Mouse (Mus musculus) midbrain, embryonic 13.5 days (tissue): Measurements from ENCODE around the gene Olfr1175-ps. TPM values are rescaled to one million over a fixed set of nuclear protein-coding genes. Genes with fewer than 3 reads are reported as not detected.

Experiments
- ATAC-seq: fragments of 200-750 bp; cut with Nextera tagmentation; 2 replicates; pipeline ENCODE4 v1.8.0; 2017; ENCODE audit warnings: mild to moderate bottlenecking, moderate TSS enrichment, moderate library complexity
- H3K27ac ChIP-seq: fragments of 300-500 bp; sonication (generic); 2 replicates; pipeline ENCODE4 v1.5.1; 2015; ENCODE audit warnings: inconsistent platforms, mild to moderate bottlenecking, moderate library complexity
- H3K27me3 ChIP-seq: fragments of 300-500 bp; sonication (generic); 2 replicates; pipeline ENCODE4 v1.6.1; 2015; ENCODE audit warnings: mild to moderate bottlenecking, inconsistent platforms
- H3K36me3 ChIP-seq: fragments of 300-500 bp; sonication (generic); 2 replicates; pipeline ENCODE4 v1.6.1; 2015; ENCODE audit warnings: mild to moderate bottlenecking, inconsistent platforms
- H3K4me1 ChIP-seq: fragments of 300-500 bp; sonication (generic); replicated peaks from 2 replicates; pipeline ENCODE4 v1.6.1; 2015; ENCODE audit warnings: inconsistent platforms
- H3K4me2 ChIP-seq: fragments of 300-500 bp; sonication (generic); replicated peaks from 2 replicates; pipeline ENCODE4 v1.6.1; 2015; ENCODE audit warnings: moderate library complexity, mild to moderate bottlenecking, inconsistent platforms
- H3K4me3 ChIP-seq: fragments of 300-500 bp; sonication (generic); replicated peaks from 2 replicates; pipeline ENCODE4 v1.5.1; 2015; ENCODE audit warnings: mild to moderate bottlenecking, inconsistent platforms
- H3K9ac ChIP-seq: fragments of 300-500 bp; sonication (generic); replicated peaks from 2 replicates; pipeline ENCODE4 v1.6.1; 2015; ENCODE audit warnings: mild to moderate bottlenecking, inconsistent platforms
- H3K9me3 ChIP-seq: fragments of 300-500 bp; sonication (generic); 2 replicates; pipeline ENCODE4 v1.6.1; 2016; ENCODE audit warnings: mild to moderate bottlenecking, inconsistent platforms
- WGBS: fragments of 180-500 bp; shearing (Covaris S2); methylation state at CpG from one replicate; pipeline ENCODE4 v1.1.7; 2015; 5-methylcytosine and 5-hydroxymethylcytosine counted together
- polyA plus RNA-seq: library from polyadenylated mRNA; unstranded; fragments of >200 nt; fragmentation: Nextera tagmentation; extraction: Ambion mirVana; gene quantifications from 2 replicates; pipeline ENCODE4 v1.2.1, GENCODE M21; 2015

Olfr1175-ps gene
- polyA plus RNA-seq, result not detected in 2 replicates

DNA sequence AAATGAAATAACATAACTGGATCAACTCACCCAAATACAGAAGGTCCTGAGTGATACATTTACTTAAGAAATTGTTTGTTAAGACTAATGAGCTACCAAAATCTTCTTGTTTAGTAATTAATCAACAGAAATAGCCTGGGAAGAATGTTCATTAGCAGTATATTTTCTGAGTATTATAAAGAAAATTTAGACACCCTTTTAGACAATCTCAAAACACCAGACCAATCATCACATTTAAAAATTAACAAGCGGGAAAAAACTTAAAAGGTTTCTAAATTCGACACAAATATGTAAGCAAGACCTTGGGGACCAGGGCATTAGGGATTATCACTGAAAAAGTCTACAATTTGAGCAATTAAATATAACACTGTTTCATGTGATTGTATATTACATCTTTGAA lies at the start of gene Olfr1175-ps:
TSS of gene Olfr1175-ps (minus strand) at position 101 of the 400 bp plus-strand sequence.
- H3K27me3 ChIP-seq, result no peaks in the 10 kb centered on the region
- H3K9ac ChIP-seq, result no peak within 1 kb of the TSS
- no peaks in the 10 kb centered on the region for H3K4me1 ChIP-seq
- no peaks in the 10 kb centered on the region for H3K9me3 ChIP-seq
- no peak within 1 kb of the TSS for H3K27ac ChIP-seq
- H3K36me3 ChIP-seq, result no peaks in the 10 kb centered on the region
- no peak within 1 kb of the TSS for H3K4me3 ChIP-seq
- H3K4me2 ChIP-seq, result no peak within 1 kb of the TSS
- WGBS, result 87% methylated on average over 2 of the region's 2 CpGs
- no peak for ATAC-seq

DNA sequence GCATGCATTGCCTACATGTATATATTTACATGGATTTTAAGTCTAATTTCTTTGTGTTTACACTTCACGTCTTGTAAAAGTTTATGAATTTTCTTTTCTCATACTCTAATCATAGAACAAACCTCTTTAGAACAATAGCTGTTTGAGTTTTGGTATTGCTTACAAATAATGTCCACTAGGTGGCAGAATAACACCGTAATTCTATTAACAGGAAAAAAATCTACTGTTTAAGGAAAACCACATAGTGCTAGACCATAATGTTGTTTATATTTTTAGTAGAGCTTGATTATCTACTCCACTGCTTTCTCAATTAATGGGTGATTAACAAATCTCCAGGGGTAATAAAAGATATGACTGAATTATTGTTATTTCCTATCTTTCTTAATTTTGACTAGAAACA lies 29.3 kb upstream of the Olfr1175-ps start:
- Histone ChIP-seq H3K36me3 (no peaks in the 10 kb centered on the region), H3K9me3 (no peaks in the 10 kb centered on the region), H3K4me2 (no peak overlapping the region), H3K27ac (no peak overlapping the region), H3K27me3 (no peaks in the 10 kb centered on the region), H3K4me1 (no peaks in the 10 kb centered on the region), H3K4me3 (no peak overlapping the region), H3K9ac (no peak overlapping the region)
- WGBS, result 3% methylated on average over 2 of the region's 2 CpGs
- ATAC-seq, result peak; percentile 60

DNA sequence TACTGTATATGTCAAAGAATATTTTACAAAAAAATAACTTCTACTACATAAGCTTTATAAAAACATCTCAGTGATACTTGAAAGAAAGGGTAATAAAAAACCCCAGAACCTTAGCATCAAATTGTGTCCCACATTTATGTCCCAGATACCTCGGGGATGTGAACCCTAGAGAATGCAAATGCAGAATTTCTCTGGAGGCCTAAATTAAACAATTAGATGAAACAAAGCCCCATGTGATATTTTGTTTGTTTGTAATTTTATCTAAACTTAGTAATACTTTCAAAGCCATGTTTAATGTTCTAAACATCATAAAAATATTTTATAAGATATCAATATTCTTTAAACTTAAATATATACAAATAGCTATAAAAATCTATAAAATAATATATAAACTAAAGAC lies 19.4 kb upstream of the Olfr1175-ps start, which contains the start of gene Olfr1177-ps:
TSS of gene Olfr1177-ps (minus strand) at position 101 of the 400 bp plus-strand sequence.
- Histone ChIP-seq H3K9me3 (no peaks in the 10 kb centered on the region), H3K4me1 (no peaks in the 10 kb centered on the region), H3K4me3 (no peak within 1 kb of the TSS), H3K27me3 (no peaks in the 10 kb centered on the region), H3K27ac (no peak within 1 kb of the TSS), H3K4me2 (no peak within 1 kb of the TSS), H3K36me3 (no peaks in the 10 kb centered on the region), H3K9ac (no peak within 1 kb of the TSS)
- WGBS, result 88% methylated on average over 1 of the region's 1 CpGs
- no peak for ATAC-seq

DNA sequence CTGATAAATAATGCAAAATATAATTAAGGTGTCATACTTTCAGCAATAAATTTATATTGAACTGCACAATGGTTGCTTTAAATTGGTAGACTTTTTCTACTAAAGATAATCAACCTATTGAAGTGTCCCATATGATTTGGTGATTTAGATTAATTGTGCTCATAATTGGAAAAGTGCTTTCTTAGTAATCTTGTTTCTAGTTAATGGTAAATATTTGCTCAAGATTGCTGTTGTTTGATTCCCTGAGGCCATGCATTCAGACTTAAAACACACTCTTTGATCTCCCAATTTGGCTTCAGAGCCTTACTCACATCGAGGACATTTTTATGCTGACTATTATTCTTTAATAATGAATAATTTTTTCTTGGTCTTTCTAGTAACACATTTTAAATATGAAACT lies 9.4 kb upstream of the Olfr1175-ps start, which contains the start of gene Olfr1176:
TSS of gene Olfr1176 (plus strand) at position 301 of the 400 bp plus-strand sequence.
- H3K4me2 ChIP-seq, result no peak within 1 kb of the TSS
- H3K9me3 ChIP-seq, result no peaks in the 10 kb centered on the region
- ATAC-seq, result no peak
- H3K27me3 ChIP-seq, result no peaks in the 10 kb centered on the region
- no peaks in the 10 kb centered on the region for H3K36me3 ChIP-seq
- H3K4me3 ChIP-seq, result no peak within 1 kb of the TSS
- no peak within 1 kb of the TSS for H3K27ac ChIP-seq
- WGBS, result 72% methylated on average over 1 of the region's 1 CpGs
- H3K9ac ChIP-seq, result no peak within 1 kb of the TSS
- H3K4me1 ChIP-seq, result no peaks in the 10 kb centered on the region

DNA sequence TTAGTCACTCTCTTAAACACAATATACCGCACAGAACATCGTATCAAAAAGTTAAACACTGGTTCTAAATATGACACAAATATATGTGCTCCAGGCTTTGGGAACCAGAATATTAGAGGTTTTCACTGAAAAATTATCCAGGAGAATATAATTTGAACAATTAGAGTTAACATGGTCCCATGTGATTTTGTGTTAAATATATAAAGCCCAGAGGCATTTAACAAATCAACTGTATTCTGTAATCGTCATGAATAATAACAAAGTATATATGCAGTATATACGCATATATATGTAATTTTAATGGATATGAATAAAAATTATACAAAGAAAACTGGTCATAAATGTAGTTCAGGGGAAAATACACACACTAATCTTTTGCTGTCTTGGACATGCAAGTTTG lies 12.0 kb downstream of the Olfr1175-ps start, which contains the start of gene Olfr1174-ps:
TSS of gene Olfr1174-ps (minus strand) at position 101 of the 400 bp plus-strand sequence.
- WGBS, result 91% methylated on average over 4 of the region's 4 CpGs
- Histone ChIP-seq H3K4me3 (no peak within 1 kb of the TSS), H3K9ac (no peak within 1 kb of the TSS), H3K9me3 (no peaks in the 10 kb centered on the region), H3K36me3 (no peaks in the 10 kb centered on the region), H3K4me1 (no peaks in the 10 kb centered on the region), H3K27me3 (no peaks in the 10 kb centered on the region), H3K4me2 (no peak within 1 kb of the TSS), H3K27ac (no peak within 1 kb of the TSS)
- no peak for ATAC-seq

DNA sequence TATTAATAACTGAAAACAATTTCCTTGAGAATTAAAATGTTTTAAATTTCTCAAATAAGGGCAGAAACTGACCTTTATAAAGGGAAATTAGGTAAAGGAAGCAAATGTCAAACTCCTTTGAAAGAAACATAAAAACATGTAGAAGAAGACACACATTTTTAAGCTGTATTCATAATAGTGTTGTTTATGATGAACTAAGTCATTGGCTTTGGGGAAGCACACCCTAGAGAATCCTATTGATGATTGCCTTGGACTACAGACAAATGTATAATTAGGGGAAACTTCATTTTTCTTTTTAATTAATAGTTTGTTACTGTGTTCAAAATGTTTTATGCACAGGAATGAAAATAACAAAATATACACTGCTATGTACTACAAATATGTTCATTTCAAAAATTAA lies 47.2 kb downstream of the Olfr1175-ps start, which contains the start of gene Olfr1173:
TSS of gene Olfr1173 (minus strand) at position 101 of the 400 bp plus-strand sequence.
- H3K27me3 ChIP-seq, result no peaks in the 10 kb centered on the region
- no peak within 1 kb of the TSS for H3K4me2 ChIP-seq
- H3K4me3 ChIP-seq, result no peak within 1 kb of the TSS
- H3K9ac ChIP-seq, result no peak within 1 kb of the TSS
- H3K36me3 ChIP-seq, result no peaks in the 10 kb centered on the region
- no peak within 1 kb of the TSS for H3K27ac ChIP-seq
- H3K9me3 ChIP-seq, result no peaks in the 10 kb centered on the region
- no peak for ATAC-seq
- H3K4me1 ChIP-seq, result no peaks in the 10 kb centered on the region

Other genes with a start within 250 kb of the Olfr1175-ps start
- gene Olfr1164, start 233.2 kb downstream of the Olfr1175-ps start, polyA plus RNA-seq, result not detected in 2 replicates
- not detected in 2 replicates for gene Olfr1166, start 198.9 kb downstream of the Olfr1175-ps start, polyA plus RNA-seq
- not detected in 2 replicates for gene Olfr1167, start 172.0 kb downstream of the Olfr1175-ps start, polyA plus RNA-seq
- gene Olfr1168, start 145.3 kb downstream of the Olfr1175-ps start, polyA plus RNA-seq, result not detected in 2 replicates
- gene Olfr1170, start 98.9 kb downstream of the Olfr1175-ps start, polyA plus RNA-seq, result not detected in 2 replicates
- not detected in 2 replicates for gene Olfr1173, start 47.3 kb downstream of the Olfr1175-ps start, polyA plus RNA-seq
- not detected in 2 replicates for gene Olfr1174-ps, start 12.1 kb downstream of the Olfr1175-ps start, polyA plus RNA-seq
- gene Olfr1176, start 9.5 kb upstream of the Olfr1175-ps start, polyA plus RNA-seq, result not detected in 2 replicates
- gene Olfr1177-ps, start 19.3 kb upstream of the Olfr1175-ps start, polyA plus RNA-seq, result not detected in 2 replicates
- not detected in 2 replicates for gene Olfr1178, start 59.8 kb upstream of the Olfr1175-ps start, polyA plus RNA-seq
- not detected in 2 replicates for gene Olfr1179, start 79.2 kb upstream of the Olfr1175-ps start, polyA plus RNA-seq
- gene Olfr1180, start 91.9 kb upstream of the Olfr1175-ps start, polyA plus RNA-seq, result not detected in 2 replicates
- not detected in 2 replicates for gene Olfr1181, start 99.0 kb upstream of the Olfr1175-ps start, polyA plus RNA-seq
- not detected in 2 replicates for gene Gm13757, start 121.9 kb upstream of the Olfr1175-ps start, polyA plus RNA-seq
- not detected in 2 replicates for gene Olfr1183, start 127.7 kb upstream of the Olfr1175-ps start, polyA plus RNA-seq
- not detected in 2 replicates for gene Olfr1184, start 156.4 kb upstream of the Olfr1175-ps start, polyA plus RNA-seq
- not detected in 2 replicates for gene Olfr1185-ps1, start 166.1 kb upstream of the Olfr1175-ps start, polyA plus RNA-seq
- not detected in 2 replicates for gene Olfr1186, start 191.3 kb upstream of the Olfr1175-ps start, polyA plus RNA-seq
- not detected in 2 replicates for gene Olfr1188, start 229.7 kb upstream of the Olfr1175-ps start, polyA plus RNA-seq